Mouse (Mus musculus) forebrain, embryonic 10.5 days (tissue): ENCODE data around the gene Ank3. TPM values are rescaled to one million over a fixed set of nuclear protein-coding genes. Genes with fewer than 3 reads are reported as not detected.

Source experiments
- DNase-seq: peaks from one replicate; pipeline ENCODE4 v3.0.0-alpha.2; 2017; ENCODE audit warnings: low spot score; ENCODE audit errors: extremely low spot score
- H3K27ac ChIP-seq: fragments of 300-500 bp; sonication (generic); 2 replicates; pipeline ENCODE4 v1.5.1; 2016; ENCODE audit warnings: mild to moderate bottlenecking
- H3K27me3 ChIP-seq: fragments of 300-500 bp; sonication (generic); 2 replicates; pipeline ENCODE4 v1.6.1; 2016; ENCODE audit warnings: mild to moderate bottlenecking; ENCODE audit not compliant: poor library complexity, severe bottlenecking
- H3K36me3 ChIP-seq: fragments of 300-500 bp; sonication (generic); replicated peaks from 2 replicates; pipeline ENCODE4 v1.6.1; 2016; ENCODE audit warnings: mild to moderate bottlenecking, moderate library complexity
- H3K4me1 ChIP-seq: fragments of 300-500 bp; sonication (generic); 2 replicates; pipeline ENCODE4 v1.6.1; 2016
- H3K4me3 ChIP-seq: fragments of 300-500 bp; sonication (generic); 2 replicates; pipeline ENCODE4 v1.5.1; 2016; ENCODE audit warnings: mild to moderate bottlenecking, moderate library complexity
- H3K9me3 ChIP-seq: fragments of 300-500 bp; sonication (generic); 2 replicates; pipeline ENCODE4 v1.6.1; 2016; ENCODE audit warnings: mild to moderate bottlenecking, moderate library complexity
- WGBS: fragments of 180-500 bp; shearing (Covaris S2); methylation state at CpG from one replicate; pipeline ENCODE4 v1.1.7; 2016; 5-methylcytosine and 5-hydroxymethylcytosine counted together
- polyA plus RNA-seq: library from polyadenylated mRNA; unstranded; fragments of >200 nt; fragmentation: Nextera tagmentation; extraction: Ambion mirVana; gene quantifications from 2 replicates; pipeline ENCODE4 v1.2.1, GENCODE M21; 2016

Ank3 gene
- polyA plus RNA-seq, 1 experiment from 2014 or later, result 24.8 TPM

- H3K27ac ChIP-seq, result no peak overlapping the region
- WGBS, result 90% methylated on average over 17 of the region's 17 CpGs
- DNase-seq, result no peak
Observed at GRCm38 (mm10) chr10:70039871-70040291, 641.3 kb downstream of the Ank3 start.

GRCm38 (mm10) chr10:70041562-70041961 is 643.0 kb downstream of the Ank3 start:
- Histone ChIP-seq H3K27ac (no peak overlapping the region), H3K27me3 (no peaks in the 10 kb centered on the region), H3K4me3 (no peak overlapping the region), H3K36me3 (no peaks in the 10 kb centered on the region), H3K9me3 (no peaks in the 10 kb centered on the region), H3K4me1 (no peaks in the 10 kb centered on the region)
- DNase-seq, result no peak

More at GRCm38 (mm10) chr10:70039871-70040291, 641.3 kb downstream of the Ank3 start:
- Histone ChIP-seq H3K27me3 (no peaks in the 10 kb centered on the region), H3K9me3 (no peaks in the 10 kb centered on the region), H3K4me3 (no peak overlapping the region), H3K36me3 (no peaks in the 10 kb centered on the region), H3K4me1 (no peaks in the 10 kb centered on the region)

DNA sequence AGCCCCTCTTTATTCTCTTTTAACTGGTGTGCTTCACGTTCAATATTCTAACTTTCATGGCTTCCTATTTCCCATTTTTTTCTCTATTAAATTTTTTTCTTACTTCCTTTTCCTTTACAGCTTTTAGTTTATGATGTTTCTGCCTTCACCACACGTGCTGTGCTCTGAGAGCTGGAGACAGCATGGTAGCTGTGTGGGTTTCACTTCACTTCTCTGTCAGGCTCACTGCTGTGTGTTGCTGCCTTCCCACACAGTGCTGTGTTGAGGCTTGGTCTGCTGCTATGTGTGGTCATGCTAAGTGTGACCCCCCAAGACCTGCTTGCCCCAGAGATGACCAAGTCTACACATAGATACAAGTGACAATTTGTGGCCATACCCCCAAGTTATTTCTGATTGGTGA is 647.1 kb downstream of the Ank3 start:
- Histone ChIP-seq H3K9me3 (no peaks in the 10 kb centered on the region), H3K36me3 (no peaks in the 10 kb centered on the region), H3K27ac (no peak overlapping the region), H3K27me3 (no peaks in the 10 kb centered on the region), H3K4me3 (no peak overlapping the region), H3K4me1 (no peaks in the 10 kb centered on the region)
- 84% methylated on average over 2 of the region's 2 CpGs for WGBS
- DNase-seq, result no peak

DNA sequence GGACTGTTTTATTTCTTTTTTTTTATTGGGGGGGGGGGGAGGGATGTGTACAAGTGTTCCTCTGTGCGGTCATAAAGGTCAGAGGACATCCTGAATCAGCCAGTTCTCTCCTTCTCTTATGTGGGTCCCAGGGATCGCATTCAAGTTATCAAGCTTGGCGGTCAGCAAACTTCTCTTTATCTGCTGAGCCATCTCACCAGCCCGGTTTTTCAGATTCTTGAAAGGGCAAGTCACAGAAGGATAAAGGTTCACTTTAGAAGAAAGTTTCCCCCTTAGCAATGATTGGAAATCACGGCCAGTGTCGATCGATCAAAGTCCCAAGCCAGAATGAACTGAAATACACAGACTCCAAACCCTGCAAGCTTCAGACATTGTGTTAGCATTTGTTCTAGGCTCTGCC is 651.2 kb downstream of the Ank3 start:
- Histone ChIP-seq H3K4me3 (no peak overlapping the region), H3K27me3 (no peaks in the 10 kb centered on the region), H3K36me3 (no peaks in the 10 kb centered on the region), H3K27ac (no peak overlapping the region), H3K4me1 (no peaks in the 10 kb centered on the region), H3K9me3 (peaks cover 6% of the 10 kb centered on the region; the same call in 1 of the 2 replicates)
- DNase-seq, result no peak
- WGBS, result 88% methylated on average over 7 of the region's 7 CpGs

DNA sequence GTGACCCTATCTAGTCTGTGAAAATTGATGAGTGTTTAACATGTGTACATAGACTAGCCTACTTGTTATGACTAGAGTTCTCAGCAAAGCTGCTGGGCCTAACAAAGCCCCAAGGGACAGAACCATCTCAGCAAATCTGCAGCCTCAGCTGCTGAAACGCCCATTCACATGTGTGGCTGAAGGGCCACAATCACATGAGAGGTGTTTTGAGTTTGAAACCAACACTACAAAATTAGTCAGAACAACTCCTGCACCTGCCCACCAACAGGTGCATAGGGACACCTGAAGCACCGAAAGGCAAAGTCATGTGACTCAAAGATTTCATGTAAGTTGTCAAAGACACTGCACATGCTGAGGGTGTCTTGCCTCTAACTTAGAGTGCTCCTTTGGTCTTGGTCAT is 656.7 kb downstream of the Ank3 start:
- Histone ChIP-seq H3K4me3 (no peak overlapping the region), H3K27me3 (no peaks in the 10 kb centered on the region), H3K9me3 (peaks cover 6% of the 10 kb centered on the region; the same call in 1 of the 2 replicates), H3K36me3 (no peaks in the 10 kb centered on the region), H3K27ac (no peak overlapping the region), H3K4me1 (no peaks in the 10 kb centered on the region)
- 85% methylated on average over 2 of the region's 2 CpGs for WGBS
- no peak for DNase-seq

DNA sequence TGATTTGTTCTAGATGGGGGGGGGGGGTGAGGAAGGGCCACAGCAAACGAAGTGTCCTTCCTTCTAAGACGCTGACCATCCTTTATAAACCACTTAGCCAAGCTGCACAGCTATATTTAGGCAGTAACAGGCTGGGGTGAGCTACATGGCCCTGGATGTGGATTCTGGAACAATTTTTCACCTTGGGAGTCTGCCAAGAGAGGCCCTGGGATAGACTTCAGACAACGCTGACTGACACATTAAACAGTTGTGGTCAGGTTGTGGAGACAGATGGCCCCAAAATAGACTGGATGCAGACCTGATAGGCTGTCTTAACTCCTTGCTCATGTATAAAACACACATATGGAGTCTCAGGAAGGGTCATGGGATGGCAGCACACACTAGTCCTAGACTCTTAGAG is 658.5 kb downstream of the Ank3 start:
- no peak overlapping the region for H3K4me3 ChIP-seq
- WGBS, result 92% methylated on average over 3 of the region's 3 CpGs

DNA sequence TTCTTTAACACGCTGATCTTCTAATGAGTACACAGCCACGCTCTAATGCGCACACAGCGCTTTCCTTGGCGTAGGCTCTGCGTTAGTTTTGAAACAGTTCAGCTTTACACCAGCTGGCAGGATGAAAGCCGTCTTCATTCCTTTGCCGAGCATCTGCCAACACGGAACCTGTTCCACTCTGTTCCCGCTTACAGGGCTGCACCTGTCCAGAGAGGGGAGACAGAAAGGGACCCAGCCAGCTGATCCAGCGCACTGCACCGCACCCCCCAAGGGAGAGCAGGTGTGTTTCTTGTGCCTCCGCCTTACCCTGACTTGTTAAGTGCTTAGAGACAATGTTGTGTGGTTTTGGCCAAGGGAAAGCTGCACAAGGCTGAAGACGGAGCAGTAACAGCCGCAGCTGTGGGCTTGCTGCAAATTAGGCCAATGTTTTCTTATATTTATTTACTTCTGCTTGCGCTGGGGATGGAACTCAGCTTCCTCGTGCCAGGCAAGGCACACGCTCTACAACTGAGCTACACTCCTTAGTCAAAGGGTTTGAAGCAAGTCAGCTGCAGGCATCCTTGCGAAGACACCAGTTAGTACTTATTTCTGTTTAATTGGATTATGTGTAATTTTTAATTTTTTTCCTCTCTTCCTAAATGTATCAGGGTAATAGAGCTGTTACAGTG is 661.6 kb downstream of the Ank3 start:
- 81% methylated on average over 19 of the region's 19 CpGs for WGBS
- Histone ChIP-seq H3K4me1 (no peaks in the 10 kb centered on the region), H3K9me3 (no peaks in the 10 kb centered on the region), H3K4me3 (no peak overlapping the region), H3K27ac (no peak overlapping the region), H3K27me3 (no peaks in the 10 kb centered on the region), H3K36me3 (no peaks in the 10 kb centered on the region)
- no peak for DNase-seq

More for the DNA sequence above, 658.5 kb downstream of the Ank3 start:
- Histone ChIP-seq H3K27me3 (no peaks in the 10 kb centered on the region), H3K27ac (no peak overlapping the region), H3K4me1 (no peaks in the 10 kb centered on the region), H3K9me3 (peaks cover 6% of the 10 kb centered on the region; the same call in 1 of the 2 replicates), H3K36me3 (no peaks in the 10 kb centered on the region)
- DNase-seq, result no peak

DNA sequence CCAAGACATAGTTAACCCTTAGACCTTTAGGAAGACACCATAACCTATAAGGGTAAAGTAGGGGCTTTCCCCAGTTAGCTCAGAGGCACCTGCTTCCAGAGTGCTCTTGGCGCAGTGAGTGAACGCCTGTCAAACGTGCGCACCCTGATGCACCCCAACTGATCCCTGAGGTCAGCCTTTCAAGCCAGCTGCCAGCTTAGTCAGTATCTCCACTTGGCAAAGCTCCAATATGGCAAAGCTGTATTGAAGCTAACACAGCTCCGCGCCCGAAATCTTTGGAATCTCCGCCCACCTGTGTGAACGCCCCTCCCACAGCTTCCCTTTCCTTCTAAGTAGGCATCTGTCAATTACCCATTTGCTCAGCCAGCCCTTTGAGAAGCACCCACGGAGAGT is 662.1 kb downstream of the Ank3 start:
- Histone ChIP-seq H3K4me3 (no peak overlapping the region), H3K27me3 (no peaks in the 10 kb centered on the region), H3K36me3 (no peaks in the 10 kb centered on the region), H3K27ac (no peak overlapping the region), H3K4me1 (no peaks in the 10 kb centered on the region), H3K9me3 (no peaks in the 10 kb centered on the region)
- WGBS, result 45% methylated on average over 10 of the region's 10 CpGs
- DNase-seq, result no peak

DNA sequence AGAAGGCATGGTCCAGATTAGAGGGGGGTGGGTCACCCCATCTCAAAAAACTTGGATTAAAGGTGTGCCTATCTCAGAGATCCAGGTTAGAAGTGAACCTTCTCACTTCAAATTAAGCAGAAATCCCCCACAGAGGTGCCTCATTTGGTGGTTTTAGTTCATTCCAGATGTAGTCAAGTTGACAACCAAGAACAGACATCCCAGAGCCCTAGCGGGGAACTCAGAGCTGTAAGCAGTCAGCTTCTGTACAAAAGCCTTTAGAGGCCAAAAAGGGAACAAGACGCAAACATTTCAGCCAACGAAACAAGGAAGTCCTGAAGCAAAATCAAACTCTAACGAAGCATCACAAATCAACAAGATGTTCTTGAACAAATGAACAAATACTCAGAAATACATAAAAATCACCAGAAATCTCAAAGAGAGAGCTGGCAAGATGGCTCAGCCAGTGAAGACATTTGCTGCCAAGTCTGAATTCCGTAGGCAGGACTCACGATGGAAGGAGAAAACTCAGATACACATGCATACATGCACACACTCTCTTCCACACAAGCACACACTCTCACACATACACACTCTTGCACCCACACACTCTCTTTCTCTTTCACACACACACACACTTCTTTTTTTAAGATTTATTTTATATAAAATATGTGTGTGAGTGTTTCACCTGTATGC is 665.4 kb downstream of the Ank3 start:
- DNase-seq, result no peak
- Histone ChIP-seq H3K36me3 (no peaks in the 10 kb centered on the region), H3K27ac (no peak overlapping the region), H3K9me3 (no peaks in the 10 kb centered on the region), H3K27me3 (no peaks in the 10 kb centered on the region), H3K4me1 (no peaks in the 10 kb centered on the region), H3K4me3 (no peak overlapping the region)
- 93% methylated on average over 6 of the region's 6 CpGs for WGBS

- no peaks in the 10 kb centered on the region for H3K36me3 ChIP-seq
- H3K27me3 ChIP-seq, result no peaks in the 10 kb centered on the region
- H3K27ac ChIP-seq, result no peak overlapping the region
- no peaks in the 10 kb centered on the region for H3K4me1 ChIP-seq
- H3K4me3 ChIP-seq, result no peak overlapping the region
- DNase-seq, result no peak
- WGBS, result 85% methylated on average over 3 of the region's 3 CpGs
- no peaks in the 10 kb centered on the region; the same call in 1 of the 2 replicates for H3K9me3 ChIP-seq
Observed at GRCm38 (mm10) chr10:70065191-70065590, 666.6 kb downstream of the Ank3 start.

GRCm38 (mm10) chr10:70066497-70067168 is 668.1 kb downstream of the Ank3 start:
- H3K27ac ChIP-seq, result no peak overlapping the region
- no peak overlapping the region for H3K4me3 ChIP-seq
- 72% methylated on average over 8 of the region's 8 CpGs for WGBS
- peaks cover 9% of the 10 kb centered on the region for H3K9me3 ChIP-seq
- H3K36me3 ChIP-seq, result no peaks in the 10 kb centered on the region
- no peak for DNase-seq
- no peaks in the 10 kb centered on the region for H3K27me3 ChIP-seq
- no peaks in the 10 kb centered on the region for H3K4me1 ChIP-seq

GRCm38 (mm10) chr10:70067169-70068115 is 668.9 kb downstream of the Ank3 start:
- Histone ChIP-seq H3K27me3 (no peaks in the 10 kb centered on the region), H3K4me3 (no peak overlapping the region)
- WGBS, result 77% methylated on average over 6 of the region's 6 CpGs

More at GRCm38 (mm10) chr10:70067169-70068115, 668.9 kb downstream of the Ank3 start:
- H3K36me3 ChIP-seq, result no peaks in the 10 kb centered on the region
- DNase-seq, result no peak
- peaks cover 9% of the 10 kb centered on the region for H3K9me3 ChIP-seq
- H3K4me1 ChIP-seq, result no peaks in the 10 kb centered on the region
- no peak overlapping the region for H3K27ac ChIP-seq
